8 mouse cellular contexts compared by ENCODE assay signal in genomic region chr2:148681461-148681891, GRCm38 (mm10). TPM values are rescaled to one million over a fixed set of nuclear protein-coding genes. Genes with fewer than 3 reads are reported as not detected.
DNase-seq lines count a peak whose midpoint lies in the region; ATAC-seq lines count a peak whose summit lies in the region.

No protein-coding gene starts in this region.

- H3K36me3 ChIP-seq in forebrain, embryonic 16.5 days (ENCODE audit: control insufficient read depth, insufficient read depth), result peaks cover 19% of the 10 kb centered on the region
- peaks cover 42% of the 10 kb centered on the region for H3K36me3 ChIP-seq in hindbrain, embryonic 10.5 days

- no peaks in the 10 kb centered on the region for H3K27me3 ChIP-seq in forebrain, embryonic 16.5 days (replicated peaks; ENCODE audit: control insufficient read depth, insufficient read depth, low read length)
- H3K27me3 ChIP-seq in hindbrain, embryonic 10.5 days (ENCODE audit: insufficient read depth, poor library complexity, severe bottlenecking), result no peaks in the 10 kb centered on the region

- peak overlapping the region; percentile 83 for H3K9ac ChIP-seq in forebrain, embryonic 16.5 days (replicated peaks; ENCODE audit: low read depth, low read length)

- ATAC-seq in forebrain, embryonic 16.5 days, result peak; percentile 39
- peak; percentile 43 for ATAC-seq in megakaryocyte, adult 5-6 weeks (ENCODE audit: poor library complexity, severe bottlenecking)

- peaks cover 39% of the 10 kb centered on the region for H3K4me1 ChIP-seq in forebrain, embryonic 16.5 days (replicated peaks; ENCODE audit: control insufficient read depth, insufficient read depth, low read length)
- H3K4me1 ChIP-seq in hindbrain, embryonic 10.5 days (replicated peaks), result peaks cover 56% of the 10 kb centered on the region

- peak; percentile 32 to 60 for DNase-seq in left cerebral cortex, adult 8-10 months (ENCODE audit: low spot score in 2 of 2)
- no peak for DNase-seq in left cerebral cortex, adult 11 months (ENCODE audit: low spot score)
- DNase-seq in cerebellum, adult 11 months, result peak; percentile 54
- no peak for DNase-seq in hindbrain, embryonic 10.5 days (ENCODE audit: low spot score)
- peak; percentile 21 to 80 for DNase-seq in left cerebral cortex, postnatal 10 days (ENCODE audit: extremely low spot score in 1 of 2, low spot score in 2 of 2)
- peak; percentile 29 to 47 for DNase-seq in spleen, postnatal 14 days (ENCODE audit: low spot score in 2 of 2)

- intact Hi-C loops in left cerebral cortex, postnatal 10 days (cut with DNase I), result no loop called here

- H3K4me2 ChIP-seq in forebrain, embryonic 16.5 days (ENCODE audit: low read length), result peak overlapping the region; percentile 96

- WGBS in forebrain, embryonic 16.5 days, result 7% methylated on average over 17 of the region's 17 CpGs
- WGBS in hindbrain, embryonic 10.5 days, result 11% methylated on average over 17 of the region's 17 CpGs

- H3K4me3 ChIP-seq in forebrain, embryonic 16.5 days (replicated peaks; ENCODE audit: low read length), result peak overlapping the region; percentile 90
- H3K4me3 ChIP-seq in hindbrain, embryonic 10.5 days, result peak overlapping the region; percentile 65

- no peaks in the 10 kb centered on the region for H3K9me3 ChIP-seq in forebrain, embryonic 16.5 days (ENCODE audit: control insufficient read depth, low read length)
- H3K9me3 ChIP-seq in hindbrain, embryonic 10.5 days, result no peaks in the 10 kb centered on the region

- H3K27ac ChIP-seq in forebrain, embryonic 16.5 days (ENCODE audit: low read length), result peak overlapping the region; percentile 91
- peak overlapping the region; percentile 89 for H3K27ac ChIP-seq in hindbrain, embryonic 10.5 days

RNA-seq across cellular contexts. Expression of gene Gzf1, which starts 0.7 kb away (rescaled TPM):
- 10 to 100 TPM; 26.8 to 30.6 (median 29.2) TPM for total RNA-seq in left cerebral cortex, adult 8-10 months (2022)
- 23.0 and 24.3 TPM in 2 replicates for polyA plus RNA-seq in forebrain, embryonic 16.5 days (2015; fragmentation: Nextera tagmentation; extraction: Ambion mirVana)
- 18.2 and 27.4 TPM in 2 replicates for polyA plus RNA-seq in hindbrain, embryonic 10.5 days (2016; fragmentation: Nextera tagmentation; extraction: Ambion mirVana)
- total RNA-seq in left cerebral cortex, postnatal 10 days (2021), result 10 to 100 TPM; 23.5 to 23.6 TPM
- total RNA-seq in megakaryocyte, adult 5-6 weeks (2015), result 10.7 and 14.5 TPM in 2 replicates
- total RNA-seq in megakaryocyte, adult 5-6 weeks (2017), result 14.4 and 15.0 TPM in 2 replicates

RNA-seq across cellular contexts. Expression of gene Nxt1, which starts 9.1 kb away (rescaled TPM):
- total RNA-seq in left cerebral cortex, adult 8-10 months (2022), result 10 to 100 TPM; 10.7 to 13.1 (median 11.9) TPM
- 54.6 and 62.5 TPM in 2 replicates for polyA plus RNA-seq in forebrain, embryonic 16.5 days (2015; fragmentation: Nextera tagmentation; extraction: Ambion mirVana)
- polyA plus RNA-seq in hindbrain, embryonic 10.5 days (2016; fragmentation: Nextera tagmentation; extraction: Ambion mirVana), result 120 and 141 TPM in 2 replicates
- 10 to 100 TPM in 1 of 2 experiments, 1 to 10 TPM in 1; 9.0 to 10.9 TPM for total RNA-seq in left cerebral cortex, postnatal 10 days (2021)
- total RNA-seq in megakaryocyte, adult 5-6 weeks (2015), result 66.4 and 80.3 TPM in 2 replicates
- total RNA-seq in megakaryocyte, adult 5-6 weeks (2017), result 26.9 and 39.4 TPM in 2 replicates

RNA-seq across cellular contexts. Expression of gene Napb, which starts 50.8 kb away (rescaled TPM):
- 100 to 1,000 TPM; 311 to 359 (median 347) TPM for total RNA-seq in left cerebral cortex, adult 8-10 months (2022)
- 39.3 and 52.6 TPM in 2 replicates for polyA plus RNA-seq in forebrain, embryonic 16.5 days (2015; fragmentation: Nextera tagmentation; extraction: Ambion mirVana)
- 9.1 and 14.1 TPM in 2 replicates for polyA plus RNA-seq in hindbrain, embryonic 10.5 days (2016; fragmentation: Nextera tagmentation; extraction: Ambion mirVana)
- total RNA-seq in left cerebral cortex, postnatal 10 days (2021), result 100 to 1,000 TPM; 257 to 269 TPM
- 0.36 and 0.57 TPM in 2 replicates for total RNA-seq in megakaryocyte, adult 5-6 weeks (2015)
- total RNA-seq in megakaryocyte, adult 5-6 weeks (2017), result 0.29 and 0.53 TPM in 2 replicates

Comparison
In these comparisons a context has a peak if more than half of its experiments do, and no peak if none do; other contexts are left out.
1. DNase-seq: peak in left cerebral cortex, adult 8-10 months (2 of 2), cerebellum, adult 11 months (single experiment), left cerebral cortex, postnatal 10 days (2 of 2) and spleen, postnatal 14 days (2 of 2); none in left cerebral cortex, adult 11 months (single experiment) and hindbrain, embryonic 10.5 days (single experiment).
2. RNA of gene Napb, which starts 50.8 kb away (total RNA-seq): 311 to 359 TPM in left cerebral cortex, adult 8-10 months and 257 to 269 TPM in left cerebral cortex, postnatal 10 days; 0.29 to 0.57 TPM in megakaryocyte, adult 5-6 weeks; every median in the first group is over 100 times any median in the second.